Mouse (Mus musculus): ENCODE data around the gene Rpl23.

- TF ChIP-seq POLR2A (IDR thresholded peaks at IDR 0.05; ENCODE audit: borderline replicate concordance, low read depth, low read length) (no peak), CTCF (IDR thresholded peaks at IDR 0.05; ENCODE audit: low read depth, low read length) (no peak)
These were observed 20.3 kb upstream of the Rpl23 start for GRCm38 (mm10) chr11:97802495-97802894.

Measured in bone marrow macrophage, adult 2 months (primary cell).